Mouse (Mus musculus) olfactory bulb, adult 2 months (tissue): Measurements from ENCODE around the gene Rnaseh2c.

Source experiments
- CTCF ChIP-seq: fragments of 200-500 bp; IDR thresholded peaks from 2 replicates; pipeline ENCODE4 v1.5.1; 2012; ENCODE audit warnings: low read depth, mild to moderate bottlenecking, low read length, moderate library complexity; ENCODE audit not compliant: insufficient read depth
- POLR2A ChIP-seq: fragments of 200-500 bp; IDR thresholded peaks from 2 replicates; pipeline ENCODE4 v1.6.1; 2012; ENCODE audit warnings: mild to moderate bottlenecking, low read depth, low read length, moderate library complexity; ENCODE audit not compliant: insufficient read depth

DNA sequence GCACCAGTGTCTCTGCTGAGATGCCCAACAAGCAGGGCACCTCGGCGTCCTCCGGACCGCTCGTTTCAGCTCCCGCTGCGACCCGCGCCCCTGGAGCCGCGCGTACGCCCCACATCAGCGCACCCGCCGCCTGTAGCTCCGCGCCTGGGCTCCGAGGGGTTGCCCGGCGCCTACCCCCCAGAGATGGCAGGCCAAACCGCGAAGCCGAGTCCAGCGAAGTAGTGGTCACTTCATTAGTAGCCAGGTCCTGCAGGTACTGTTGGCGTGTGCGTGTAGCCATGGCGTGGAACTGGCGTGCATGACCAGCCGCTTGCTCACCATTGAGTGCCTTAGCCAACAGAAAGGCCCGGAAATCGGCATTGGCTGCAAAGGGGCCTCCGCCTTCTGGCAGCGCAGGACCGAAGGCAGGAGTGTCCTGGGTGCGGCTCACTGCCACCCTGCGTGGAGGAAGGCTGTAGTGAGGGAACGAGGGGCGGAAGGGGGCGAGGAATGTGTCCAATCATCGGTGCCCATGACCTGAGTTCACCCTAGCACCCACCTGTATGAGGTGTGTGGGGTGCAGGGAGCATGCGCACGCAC, 53.1 kb downstream of the Rnaseh2c start:
- TF ChIP-seq CTCF = no peak
- no peak for TF ChIP-seq POLR2A
